Mouse (Mus musculus) intestine, embryonic 16.5 days (tissue): ENCODE measurements at regions not wholly inside any gene's neighbourhood (a gene's known extent, or its start where the extent isn't known, plus 50 kb on each side); places are given as distances from the start of the nearest gene placed in this dataset.
A peak's percentile ranks its signal among the peaks of the same experiment; 100 is the strongest.

ENCODE experiments used
- ATAC-seq: fragments of 200-750 bp; cut with Nextera tagmentation; 2 replicates; pipeline ENCODE4 v1.8.0; 2017; ENCODE audit warnings: moderate TSS enrichment, moderate library complexity
- H3K27ac ChIP-seq: fragments of 300-500 bp; sonication (generic); 2 replicates; pipeline ENCODE4 v1.5.1; 2014; ENCODE audit warnings: mild to moderate bottlenecking, low read length
- H3K27me3 ChIP-seq: fragments of 300-500 bp; sonication (generic); replicated peaks from 2 replicates; pipeline ENCODE4 v1.6.1; 2014; ENCODE audit warnings: low read length, control low read depth, mixed read lengths; ENCODE audit not compliant: control insufficient read depth, insufficient read depth
- H3K36me3 ChIP-seq: fragments of 300-500 bp; sonication (generic); 2 replicates; pipeline ENCODE4 v1.6.1; 2014; ENCODE audit warnings: low read length, control low read depth; ENCODE audit not compliant: control insufficient read depth, insufficient read depth
- H3K4me1 ChIP-seq: fragments of 300-500 bp; sonication (generic); 2 replicates; pipeline ENCODE4 v1.6.1; 2014; ENCODE audit warnings: low read length, control low read depth, mixed read lengths; ENCODE audit not compliant: control insufficient read depth, insufficient read depth
- H3K4me2 ChIP-seq: fragments of 300-500 bp; sonication (generic); 2 replicates; pipeline ENCODE4 v1.6.1; 2014; ENCODE audit warnings: low read depth, low read length, control low read depth
- H3K4me3 ChIP-seq: fragments of 300-500 bp; sonication (generic); 2 replicates; pipeline ENCODE4 v1.5.1; 2014; ENCODE audit warnings: mild to moderate bottlenecking, low read length
- H3K9ac ChIP-seq: fragments of 300-500 bp; sonication (generic); 2 replicates; pipeline ENCODE4 v1.6.1; 2014; ENCODE audit warnings: low read depth, low read length
- H3K9me3 ChIP-seq: fragments of 300-500 bp; sonication (generic); 2 replicates; pipeline ENCODE4 v1.6.1; 2016; ENCODE audit warnings: low read length, control low read depth; ENCODE audit not compliant: control insufficient read depth
- WGBS: fragments of 180-500 bp; shearing (Covaris S2); extraction: QIAGEN DNeasy Blood & Tissue Kit; methylation state at CpG from one replicate; pipeline ENCODE4 v1.1.7; 2014; 5-methylcytosine and 5-hydroxymethylcytosine counted together

GRCm38 (mm10) chr8:126538136-126538535 lies 55.6 kb downstream of the Irf2bp2 start:
- Histone ChIP-seq H3K36me3 (no peaks in the 10 kb centered on the region), H3K27me3 (no peaks in the 10 kb centered on the region), H3K9ac (0 out of 2 replicates have a peak overlapping the region, but pooled peaks have one; percentile 25), H3K4me1 (peaks cover 40% of the 10 kb centered on the region), H3K4me2 (no peak overlapping the region), H3K27ac (peak overlapping the region; percentile 45; the same call in 1 of the 2 replicates), H3K9me3 (no peaks in the 10 kb centered on the region), H3K4me3 (no peak overlapping the region)
- WGBS: 48% methylated on average over 3 of the region's 3 CpGs
- ATAC-seq: no peak

DNA sequence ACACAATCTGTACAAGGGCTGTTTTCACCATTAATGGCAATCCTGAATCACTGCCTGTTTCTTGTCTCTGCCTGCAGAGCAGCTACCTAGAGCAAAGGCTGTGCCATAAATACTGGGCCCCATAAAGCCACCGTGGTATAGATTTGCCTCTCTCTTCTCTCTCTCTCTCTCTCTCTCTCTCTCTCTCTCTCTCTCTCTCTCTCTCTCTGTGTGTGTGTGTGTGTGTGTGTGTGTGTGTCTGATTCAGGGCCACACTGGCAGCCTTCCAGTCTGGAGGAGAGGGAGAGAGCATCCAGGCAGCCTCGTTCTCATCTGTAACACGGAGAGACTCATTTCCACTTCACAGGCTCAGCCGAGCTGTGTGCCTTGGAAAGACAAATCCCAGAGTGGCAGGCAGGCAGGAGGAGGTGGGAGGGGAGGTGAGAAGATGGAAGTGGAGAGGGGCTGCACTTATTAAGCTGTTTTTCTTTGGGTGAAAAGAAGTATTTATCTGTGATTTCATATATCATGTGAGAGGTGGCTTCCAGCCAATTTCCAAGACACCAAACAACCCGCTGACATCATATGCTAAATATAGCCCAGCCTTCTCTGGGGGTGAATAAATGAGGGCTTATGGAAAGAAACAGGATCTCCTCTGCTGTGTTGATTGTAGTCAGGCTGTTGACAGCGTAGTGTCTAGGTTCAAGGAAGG lies 56.7 kb downstream of the Irf2bp2 start:
- no peak overlapping the region for H3K4me3 ChIP-seq
- no peaks in the 10 kb centered on the region for H3K27me3 ChIP-seq
- H3K27ac ChIP-seq: peak overlapping the region; percentile 95
- peak overlapping the region; percentile 30; the same call in 1 of the 2 replicates for H3K4me2 ChIP-seq
- H3K36me3 ChIP-seq: no peaks in the 10 kb centered on the region
- peaks cover 40% of the 10 kb centered on the region for H3K4me1 ChIP-seq
- ATAC-seq: peak; percentile 61
- peak overlapping the region; percentile 45 for H3K9ac ChIP-seq
- WGBS: 6% methylated on average over 6 of the region's 6 CpGs
- H3K9me3 ChIP-seq: no peaks in the 10 kb centered on the region

GRCm38 (mm10) chr8:126536132-126536927 lies 57.5 kb downstream of the Irf2bp2 start:
- Histone ChIP-seq H3K4me3 (0 out of 2 replicates have a peak overlapping the region, but pooled peaks have one; percentile 11), H3K9ac (peak overlapping the region; percentile 45), H3K4me2 (peak overlapping the region; percentile 30; the same call in 1 of the 2 replicates), H3K9me3 (no peaks in the 10 kb centered on the region), H3K27me3 (no peaks in the 10 kb centered on the region), H3K36me3 (no peaks in the 10 kb centered on the region), H3K27ac (peak overlapping the region; percentile 95), H3K4me1 (peaks cover 40% of the 10 kb centered on the region)
- WGBS: 17% methylated on average over 11 of the region's 11 CpGs
- peak; percentile 79 for ATAC-seq

DNA sequence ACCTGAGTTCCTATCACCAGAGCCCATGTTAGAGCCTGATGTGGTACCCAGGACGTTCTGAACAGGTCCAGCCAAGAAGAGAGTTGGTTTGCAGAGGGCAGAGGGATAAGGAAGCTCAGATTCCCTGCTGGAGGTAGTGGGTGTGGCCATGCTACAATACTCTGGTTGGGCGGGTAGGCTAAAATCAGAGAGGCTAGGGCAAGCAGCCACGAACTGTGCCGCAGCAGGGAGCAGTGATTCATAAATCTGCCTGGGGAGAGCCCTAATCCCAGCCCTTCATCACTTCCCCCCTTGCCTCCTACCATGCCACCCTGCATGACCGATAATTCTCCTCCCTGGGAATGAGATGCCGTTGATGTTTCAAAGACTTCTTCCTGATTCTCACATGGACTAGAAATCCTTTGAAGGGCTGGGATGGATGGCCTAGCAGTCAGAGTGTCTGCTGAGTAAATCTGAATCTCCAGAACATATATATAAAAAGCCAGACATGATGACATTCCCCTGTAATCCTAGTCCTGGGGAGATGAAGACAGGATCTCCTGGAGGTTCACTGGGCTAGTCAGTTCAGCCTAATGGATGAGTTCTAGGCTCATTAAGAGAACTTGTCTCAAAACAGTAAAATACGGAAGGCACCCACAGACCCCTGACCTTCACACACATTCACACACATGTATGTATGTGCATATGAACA lies 57.6 kb upstream of the Tarbp1 start:
- Histone ChIP-seq H3K27me3 (no peaks in the 10 kb centered on the region), H3K4me2 (no peak overlapping the region), H3K36me3 (no peaks in the 10 kb centered on the region), H3K27ac (no peak overlapping the region), H3K4me3 (no peak overlapping the region), H3K4me1 (peaks cover 17% of the 10 kb centered on the region), H3K9me3 (no peaks in the 10 kb centered on the region), H3K9ac (no peak overlapping the region)
- WGBS: 35% methylated on average over 7 of the region's 7 CpGs
- ATAC-seq: no peak

DNA sequence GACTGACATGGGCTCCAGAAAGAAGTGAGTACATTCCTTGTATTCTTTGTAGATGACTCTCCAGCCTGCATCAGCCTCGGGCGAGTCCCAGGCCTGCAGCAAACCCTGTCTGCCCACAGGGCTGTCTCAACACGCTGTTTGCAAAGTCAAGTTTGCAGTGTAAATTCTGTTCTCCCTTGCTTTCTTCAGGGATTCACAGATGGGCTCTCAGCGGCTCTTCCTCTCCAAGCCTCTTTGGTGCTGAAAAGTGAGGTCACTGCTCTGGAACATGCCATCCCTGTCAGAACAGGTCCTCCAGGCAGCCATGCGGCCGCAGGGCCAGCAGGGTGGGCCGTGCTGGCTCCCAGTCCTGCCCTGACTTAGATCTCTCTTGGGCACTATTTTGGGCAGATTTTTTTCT lies 56.6 kb upstream of the Tarbp1 start:
- no peak overlapping the region for H3K27ac ChIP-seq
- WGBS: 75% methylated on average over 7 of the region's 7 CpGs

DNA sequence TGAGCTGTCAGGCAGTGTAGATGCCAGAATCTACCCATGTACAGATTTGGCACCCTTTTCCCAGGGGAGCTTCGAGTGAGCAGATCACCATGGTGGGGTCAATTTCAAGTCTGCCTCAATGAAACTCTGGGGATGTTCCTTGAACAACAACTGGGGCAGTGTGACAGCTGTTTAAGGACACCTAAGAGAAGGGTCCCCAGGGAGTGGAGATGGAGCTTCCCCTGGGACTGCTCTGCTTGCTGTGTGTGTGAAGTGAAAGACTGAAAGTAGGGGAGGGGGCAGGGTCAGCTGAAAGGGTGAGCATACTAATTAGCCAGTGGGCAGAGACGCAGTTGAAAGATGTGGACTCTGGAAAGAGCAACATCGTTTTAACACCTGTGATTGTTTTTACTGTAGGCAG lies 54.5 kb upstream of the Tarbp1 start:
- Histone ChIP-seq H3K27me3 (no peaks in the 10 kb centered on the region), H3K9ac (no peak overlapping the region), H3K36me3 (no peaks in the 10 kb centered on the region), H3K4me3 (no peak overlapping the region), H3K4me2 (no peak overlapping the region), H3K9me3 (no peaks in the 10 kb centered on the region), H3K4me1 (peaks cover 22% of the 10 kb centered on the region), H3K27ac (no peak overlapping the region)
- 65% methylated on average over 3 of the region's 3 CpGs for WGBS
- no peak for ATAC-seq

More for the DNA sequence above, 56.6 kb upstream of the Tarbp1 start:
- H3K36me3 ChIP-seq: no peaks in the 10 kb centered on the region
- no peak overlapping the region for H3K9ac ChIP-seq
- no peak for ATAC-seq
- no peak overlapping the region for H3K4me2 ChIP-seq
- H3K4me3 ChIP-seq: no peak overlapping the region
- H3K9me3 ChIP-seq: no peaks in the 10 kb centered on the region
- no peaks in the 10 kb centered on the region for H3K27me3 ChIP-seq
- peaks cover 19% of the 10 kb centered on the region for H3K4me1 ChIP-seq

GRCm38 (mm10) chr8:126528434-126529080 lies 53.7 kb upstream of the Tarbp1 start:
- H3K4me2 ChIP-seq: no peak overlapping the region
- H3K36me3 ChIP-seq: no peaks in the 10 kb centered on the region
- no peak for ATAC-seq

DNA sequence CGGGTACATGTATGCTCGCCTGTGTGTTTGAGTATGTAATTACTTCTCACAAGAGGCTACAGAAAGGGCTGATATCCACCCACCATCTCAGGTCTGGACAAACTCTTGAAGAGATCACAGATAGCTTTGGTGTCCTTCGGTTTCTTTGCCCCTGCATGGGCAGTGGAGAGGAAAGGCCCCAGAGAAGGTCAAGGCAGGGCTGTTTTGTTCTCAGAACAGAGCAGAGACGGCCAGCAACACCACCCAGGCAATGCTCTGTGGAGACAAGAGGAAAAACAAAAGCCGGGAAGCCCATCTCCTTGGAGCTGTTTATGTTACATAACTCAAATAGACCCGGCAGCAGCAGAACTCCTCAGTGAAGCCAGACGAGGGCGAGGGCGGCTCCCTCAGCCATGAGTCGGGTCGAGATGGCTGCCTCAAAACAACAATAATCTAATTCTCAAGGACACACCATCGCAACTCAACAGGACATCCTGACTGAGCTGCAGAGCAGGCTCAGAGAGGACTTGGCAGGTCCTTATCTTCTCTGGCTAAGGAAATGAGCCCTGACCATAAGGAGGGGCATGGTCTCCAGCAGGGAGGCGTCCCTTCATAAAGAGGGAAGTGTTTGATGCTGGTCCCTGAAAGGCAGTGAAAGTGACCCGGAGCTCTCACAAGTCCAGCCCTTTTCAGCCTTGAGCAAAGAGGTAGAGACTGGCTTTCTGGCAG lies 52.2 kb upstream of the Tarbp1 start:
- 28% methylated on average over 14 of the region's 14 CpGs for WGBS
- H3K4me1 ChIP-seq: peaks cover 22% of the 10 kb centered on the region
- H3K4me2 ChIP-seq: no peak overlapping the region
- H3K27ac ChIP-seq: peak overlapping the region; percentile 76
- no peaks in the 10 kb centered on the region for H3K9me3 ChIP-seq
- H3K4me3 ChIP-seq: no peak overlapping the region
- H3K27me3 ChIP-seq: no peaks in the 10 kb centered on the region
- H3K9ac ChIP-seq: peak overlapping the region; percentile 39; the same call in 1 of the 2 replicates
- peak; percentile 67 for ATAC-seq
- no peaks in the 10 kb centered on the region for H3K36me3 ChIP-seq

More at GRCm38 (mm10) chr8:126528434-126529080, 53.7 kb upstream of the Tarbp1 start:
- peaks cover 22% of the 10 kb centered on the region for H3K4me1 ChIP-seq
- no peak overlapping the region for H3K4me3 ChIP-seq
- H3K9ac ChIP-seq: no peak overlapping the region
- no peaks in the 10 kb centered on the region for H3K9me3 ChIP-seq
- no peaks in the 10 kb centered on the region for H3K27me3 ChIP-seq
- no peak overlapping the region for H3K27ac ChIP-seq
- 64% methylated on average over 9 of the region's 9 CpGs for WGBS
